Mouse (Mus musculus) 3T3-L1 (cell line): Measurements from ENCODE around the gene Tmem43.
"Not testable (repeated sequence)": the region's sequence is repeated elsewhere in the genome, so short reads cannot be mapped to it uniquely, and the experiment has no call there.

Source experiments
- DNase-seq: peaks from one replicate; pipeline ENCODE4 v3.0.0-alpha.2; 2015; ENCODE audit warnings: low read depth, low spot score

Gene Tmem43

DNA sequence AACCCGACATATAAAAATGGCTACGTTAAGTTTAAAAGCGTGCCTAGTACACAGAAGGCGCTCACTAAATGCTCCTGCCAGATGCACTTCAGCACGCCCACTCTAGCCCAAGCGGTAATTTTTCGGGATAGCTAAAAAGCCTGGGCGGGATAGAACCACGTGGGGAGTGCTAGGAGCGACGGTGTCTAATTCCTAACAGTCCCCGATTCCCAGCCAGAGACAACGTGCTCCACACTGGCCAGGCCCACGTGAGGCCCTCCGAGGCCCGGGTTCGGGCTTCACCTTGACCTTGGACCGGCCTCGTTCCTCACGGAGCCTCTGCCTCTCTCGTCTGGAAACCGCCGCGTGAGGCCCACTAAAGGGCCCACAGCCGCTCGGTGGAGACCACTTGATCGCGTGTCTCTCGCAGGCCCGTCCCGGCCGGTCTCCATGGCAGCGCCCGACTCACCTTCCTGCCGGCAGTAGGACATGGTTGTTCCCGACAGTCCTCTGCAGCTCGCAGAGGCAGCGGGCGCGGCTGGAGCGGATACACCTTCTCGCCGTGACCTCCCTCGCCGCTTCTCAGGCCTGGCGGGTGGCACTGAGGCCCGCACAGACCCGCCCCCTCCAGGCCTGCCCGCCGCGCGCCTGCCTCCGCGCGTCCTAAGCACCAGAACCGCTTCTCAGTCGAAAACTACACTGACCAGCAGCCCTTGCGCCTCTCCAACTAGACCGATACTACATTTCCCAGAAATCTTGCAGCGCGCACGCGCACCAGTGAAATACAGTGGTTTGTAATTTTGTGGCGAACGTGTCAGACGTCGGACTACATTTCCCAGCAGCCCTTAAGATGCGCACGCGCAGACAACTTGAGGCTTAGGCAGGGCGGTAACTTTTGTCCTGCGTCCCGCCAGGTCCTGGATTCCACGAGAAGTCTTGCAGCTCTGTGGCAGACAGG is at the start of gene Tmem43, which contains the start of gene Chchd4:
Gene Tmem43 (plus strand): TSS at position 836 of the 937 bp plus-strand sequence.
Gene Chchd4 (minus strand): TSS at position 679 of the 937 bp plus-strand sequence.
- DNase-seq, result peak; percentile 100

GRCm38 (mm10) chr6:91424151-91424550 is 49.4 kb upstream of the Tmem43 start:
- no peak for DNase-seq

DNA sequence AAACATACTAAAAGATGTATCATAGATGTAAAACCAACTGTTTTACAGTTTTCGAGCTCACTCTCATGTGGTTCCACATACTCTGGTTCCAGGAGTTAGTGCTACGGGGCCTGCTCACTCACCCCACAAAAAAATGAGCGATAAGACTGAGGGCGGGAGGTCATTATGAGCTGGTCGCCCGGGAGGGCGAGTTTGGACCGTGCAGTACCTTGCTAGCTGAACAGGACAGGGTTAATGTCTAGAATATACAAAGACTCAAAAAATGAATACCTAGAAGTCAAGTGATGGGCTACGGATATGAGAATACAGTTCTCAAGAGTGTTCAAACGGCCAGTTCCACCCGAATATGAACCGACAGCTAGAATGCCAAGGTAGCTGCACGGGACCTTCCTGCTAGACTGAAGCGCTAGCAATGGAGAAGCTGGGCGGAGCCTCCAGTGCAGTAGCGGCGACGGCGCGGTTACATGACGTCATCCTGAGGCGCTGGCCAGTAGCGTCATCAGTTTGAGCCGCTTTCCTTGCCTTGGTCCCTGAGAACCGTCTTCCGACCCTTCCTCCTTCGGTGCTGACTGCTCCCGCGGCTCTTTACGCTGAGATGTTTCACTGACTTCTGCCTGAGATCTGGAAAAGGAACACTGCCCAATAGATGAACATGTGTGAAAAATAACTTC is 32.9 kb upstream of the Tmem43 start:
- DNase-seq, result peak; percentile 98

GRCm38 (mm10) chr6:91441145-91441662 is 32.3 kb upstream of the Tmem43 start:
- no peak for DNase-seq

DNA sequence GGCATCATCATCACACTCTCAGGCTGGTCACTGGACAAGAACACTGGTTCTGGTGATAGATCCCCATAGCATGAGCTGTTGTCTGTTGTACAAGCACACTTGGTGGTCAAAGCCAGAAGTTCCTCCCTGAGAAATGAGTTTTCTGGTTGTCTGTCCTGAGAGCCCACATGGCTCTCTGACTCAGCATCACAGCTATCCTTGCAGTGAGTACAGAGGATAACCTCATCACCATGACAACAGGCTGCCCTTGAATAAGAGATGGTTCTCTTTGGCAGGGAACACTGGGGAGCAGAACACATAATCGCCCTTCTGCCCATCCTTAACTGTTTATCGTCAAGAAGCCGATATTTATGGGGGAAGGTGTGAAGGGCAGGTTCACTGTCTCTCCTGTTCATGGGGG is 28.2 kb upstream of the Tmem43 start:
- no peak for DNase-seq

DNA sequence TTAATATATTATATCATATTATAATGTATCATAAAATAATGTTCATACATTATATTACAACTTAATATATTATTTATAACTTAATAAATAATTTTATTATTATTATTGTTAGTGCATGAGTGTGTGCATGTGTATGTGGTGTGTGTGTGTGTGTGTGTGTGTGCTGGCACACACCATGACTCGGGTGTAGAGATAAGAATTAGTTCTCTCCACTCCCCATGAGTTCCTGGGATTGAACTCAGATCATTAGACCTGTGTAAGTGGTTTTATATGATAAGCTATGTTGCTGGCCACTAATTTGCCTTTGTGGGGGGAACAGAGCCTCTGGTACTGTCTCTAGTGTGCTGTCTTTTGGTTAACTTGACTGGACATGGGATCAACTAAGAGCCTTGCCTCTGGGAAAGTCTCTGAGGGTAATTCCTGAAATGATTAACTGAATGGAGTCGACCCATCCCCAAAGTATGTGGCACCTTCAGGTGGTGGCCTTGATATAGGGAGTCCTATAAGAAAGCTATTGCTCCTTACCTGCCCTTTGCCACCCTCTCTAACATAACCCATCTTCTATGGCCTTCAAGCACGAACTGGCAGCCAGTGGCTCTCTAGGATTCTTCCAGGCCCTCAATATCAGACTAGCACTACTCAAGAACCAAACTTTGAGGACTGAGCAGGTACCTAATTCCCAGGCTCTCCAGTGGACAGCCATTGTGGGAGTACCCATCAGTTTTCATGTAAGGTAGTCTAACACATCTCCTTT is 23.9 kb upstream of the Tmem43 start:
- no peak for DNase-seq

- DNase-seq, result peak; percentile 63
These were observed 21.4 kb upstream of the Tmem43 start for GRCm38 (mm10) chr6:91452056-91452455.

DNA sequence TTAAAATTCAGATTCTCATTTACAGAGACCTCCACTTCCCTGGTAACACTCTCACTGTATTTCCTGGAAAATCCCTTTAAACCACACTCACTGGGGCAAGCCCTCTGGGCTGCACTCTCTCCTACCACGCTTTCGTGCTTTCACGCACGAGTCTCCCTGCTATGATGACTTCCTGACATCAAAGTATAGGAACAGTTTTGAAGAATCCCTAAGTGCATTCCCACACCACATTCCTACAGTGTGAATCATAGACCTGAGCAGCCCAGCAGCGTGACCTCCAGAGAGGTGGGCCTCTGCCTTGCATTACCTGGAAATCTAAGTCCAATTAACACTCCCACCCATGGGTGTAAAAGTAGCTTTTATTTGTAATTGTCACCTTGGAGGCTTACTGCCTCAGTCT is 19.0 kb upstream of the Tmem43 start:
- DNase-seq, result peak; percentile 52

GRCm38 (mm10) chr6:91459471-91459870 is 14.0 kb upstream of the Tmem43 start:
- no peak for DNase-seq

- DNase-seq, result no peak
These were observed 7.7 kb upstream of the Tmem43 start for GRCm38 (mm10) chr6:91465756-91466155.

- DNase-seq, result no peak
These were observed 6.4 kb upstream of the Tmem43 start for GRCm38 (mm10) chr6:91467106-91467505.

GRCm38 (mm10) chr6:91470712-91471111 is 2.8 kb upstream of the Tmem43 start:
- DNase-seq, result no peak

DNA sequence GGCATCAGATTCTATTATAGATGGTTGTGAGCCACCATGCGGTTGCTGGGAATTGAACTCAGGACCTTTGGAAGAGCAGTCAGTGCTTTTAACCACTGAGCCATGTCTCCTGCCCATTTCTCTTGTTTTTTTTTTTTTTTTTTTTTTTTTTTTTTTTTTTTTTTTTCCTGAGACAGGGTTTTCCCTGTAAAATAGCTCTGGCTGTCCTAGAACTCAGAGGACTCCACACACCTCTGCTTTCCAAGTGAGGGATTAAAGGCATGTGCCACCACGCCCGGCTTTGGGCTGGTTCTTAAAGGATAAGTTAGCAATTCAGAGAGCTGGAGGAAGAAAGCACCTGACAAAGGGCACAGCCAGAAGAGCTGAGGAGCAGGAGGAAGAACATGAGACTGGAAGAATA is 2.1 kb upstream of the Tmem43 start:
- DNase-seq, result not testable (repeated sequence)

- DNase-seq, result peak; percentile 49
These were observed 1.2 kb upstream of the Tmem43 start for GRCm38 (mm10) chr6:91472319-91472718.

- no peak for DNase-seq
These were observed 420 bp downstream of the Tmem43 start for GRCm38 (mm10) chr6:91473805-91474440.

- peak; percentile 90 for DNase-seq
These were observed 1.1 kb downstream of the Tmem43 start for GRCm38 (mm10) chr6:91474441-91475190.

DNA sequence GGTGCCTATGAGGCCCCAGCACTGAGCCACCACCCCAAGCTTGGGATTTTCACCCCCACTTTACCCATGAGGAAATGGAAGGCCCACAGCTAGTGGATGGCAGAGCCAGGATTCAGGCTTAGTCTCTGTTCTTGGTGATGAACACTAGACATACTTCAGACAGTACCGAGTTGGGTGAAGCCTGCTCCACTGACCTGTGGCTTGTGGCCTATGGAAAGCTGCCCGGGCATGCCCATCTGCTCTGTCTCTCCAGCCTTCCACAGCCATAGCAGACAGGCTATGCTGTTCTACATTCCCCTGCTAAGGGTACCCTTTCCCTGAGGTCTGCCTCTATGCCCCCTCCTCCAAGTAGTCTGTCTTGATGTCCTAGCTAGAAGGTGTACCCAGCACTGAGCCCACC is 3.0 kb downstream of the Tmem43 start:
- no peak for DNase-seq

DNA sequence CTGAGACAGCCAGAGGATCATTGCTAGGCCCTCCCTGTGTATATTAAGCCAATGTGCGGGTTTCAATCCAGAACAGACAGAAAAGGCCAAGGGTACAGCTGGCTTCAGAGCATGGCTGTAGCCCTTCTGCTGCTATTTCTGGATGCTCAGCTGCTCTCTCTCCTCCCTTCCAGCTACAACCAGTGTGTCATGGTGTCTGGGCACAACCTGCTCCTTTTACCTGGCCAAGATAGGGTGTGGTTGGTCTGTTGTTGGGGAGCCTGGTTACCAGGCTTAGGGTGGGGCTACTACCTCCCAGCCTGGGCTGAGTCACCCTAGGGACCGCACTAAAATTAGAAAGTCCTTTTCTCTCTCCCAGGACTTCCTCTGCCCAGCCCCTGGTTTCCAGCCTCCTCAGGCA is 9.9 kb downstream of the Tmem43 start:
- DNase-seq, result peak; percentile 33

DNA sequence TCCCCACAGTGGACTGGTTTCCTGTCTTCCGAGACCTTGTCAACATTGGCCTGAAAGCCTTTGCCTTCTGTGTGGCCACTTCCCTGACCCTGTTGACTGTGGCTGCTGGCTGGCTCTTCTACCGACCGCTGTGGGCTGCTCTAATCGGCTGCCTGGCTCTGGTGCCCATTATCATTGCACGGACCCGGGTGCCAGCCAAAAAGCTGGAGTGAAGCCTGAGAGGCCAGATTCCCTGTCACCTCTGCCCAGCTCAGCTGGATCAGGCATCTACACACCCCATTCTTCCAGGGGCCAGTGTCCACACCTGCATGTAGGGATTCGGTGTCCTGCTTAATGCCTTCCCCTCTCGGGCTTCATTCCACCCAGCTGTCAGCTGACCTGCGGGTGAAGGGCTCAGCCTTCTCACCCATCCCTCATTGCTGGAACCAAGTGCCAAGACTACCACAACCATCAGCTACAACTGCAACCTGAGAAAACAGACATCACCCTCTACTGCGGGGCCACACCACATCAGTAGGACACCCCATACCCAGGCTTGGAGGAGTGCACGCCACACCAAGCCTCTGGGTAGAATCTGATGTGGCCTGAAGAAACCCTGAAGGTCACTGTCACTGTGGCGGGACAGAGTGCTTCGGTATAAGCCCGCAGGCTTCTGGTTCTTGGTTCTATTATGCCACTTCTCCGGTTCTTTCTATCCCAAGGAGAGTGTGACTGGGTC is 13.4 kb downstream of the Tmem43 start:
- no peak for DNase-seq
